Mouse (Mus musculus) lung, embryonic 16.5 days (tissue): ENCODE results near the gene Zkscan2. TPM values are rescaled to one million over a fixed set of nuclear protein-coding genes. Genes with fewer than 3 reads are reported as not detected.

Experiments
- polyA plus RNA-seq: library from polyadenylated mRNA; unstranded; fragments of >200 nt; fragmentation: Nextera tagmentation; extraction: Ambion mirVana; gene quantifications from 2 replicates; pipeline ENCODE4 v1.2.1, GENCODE M21; 2015

Gene Zkscan2
- polyA plus RNA-seq, 1 experiment from 2014 or later: 0.99 TPM

Other genes with a start within 250 kb of the Zkscan2 start
- 40.9 and 45.1 TPM in 2 replicates for gene Lcmt1, start 130.7 kb downstream of the Zkscan2 start, polyA plus RNA-seq
- 19.8 and 23.4 TPM in 2 replicates for gene Arhgap17, start 130.5 kb downstream of the Zkscan2 start, polyA plus RNA-seq
- 0.34 and 2.1 TPM in 2 replicates for gene Aqp8, start 38.2 kb downstream of the Zkscan2 start, polyA plus RNA-seq